Comparison of ENCODE assay signal across 8 mouse cellular contexts in the genomic region with DNA sequence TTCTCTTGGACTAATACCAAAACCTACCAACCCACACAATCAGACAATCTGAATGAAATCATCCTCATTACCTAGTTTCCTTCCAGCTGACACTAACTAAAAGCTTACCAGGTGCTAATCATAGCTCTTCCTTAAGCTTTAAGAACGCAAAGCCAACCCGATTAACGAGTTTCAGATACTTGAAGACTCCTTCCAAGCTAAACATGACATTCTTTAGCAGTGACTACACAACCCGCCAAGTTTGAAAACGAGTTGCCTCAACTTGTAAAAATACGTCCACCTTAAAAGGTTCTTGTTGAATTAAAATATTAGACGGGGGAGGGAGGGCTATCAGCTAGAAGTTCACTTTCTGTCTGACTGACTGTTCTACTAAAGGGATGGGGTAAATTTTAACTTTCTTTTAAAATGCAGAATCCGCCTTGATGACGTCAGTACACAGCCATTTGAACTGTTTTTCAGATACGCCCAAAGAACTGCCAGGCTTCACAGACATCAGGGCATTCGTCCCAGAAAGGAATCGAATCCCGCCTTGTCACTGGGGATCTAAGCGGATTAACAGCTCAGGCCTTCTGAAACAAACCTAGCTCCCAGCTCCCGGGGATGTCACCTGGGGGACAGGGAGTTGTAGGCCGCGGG. TPM values are rescaled to one million over a fixed set of nuclear protein-coding genes. Genes with fewer than 3 reads are reported as not detected.
A peak's percentile ranks its signal among the peaks of the same experiment; 100 is the strongest.
DNase-seq lines count a peak whose midpoint lies in the region; ATAC-seq and TF ChIP-seq lines count a peak whose summit lies in the region.

No protein-coding gene starts in this region.

- no peaks in the 10 kb centered on the region for H3K9me3 ChIP-seq in forebrain, embryonic 13.5 days (replicated peaks)
- H3K9me3 ChIP-seq in limb, embryonic 11.5 days (ENCODE audit: control insufficient read depth, low read length) = no peaks in the 10 kb centered on the region

- H3K36me3 ChIP-seq in forebrain, embryonic 13.5 days (ENCODE audit: poor library complexity, severe bottlenecking) = no peaks in the 10 kb centered on the region
- H3K36me3 ChIP-seq in limb, embryonic 11.5 days (ENCODE audit: control insufficient read depth, insufficient read depth, low read length) = no peaks in the 10 kb centered on the region

- H3K27ac ChIP-seq in layer of hippocampus, adult 2 months = no peak overlapping the region
- H3K27ac ChIP-seq in forebrain, embryonic 13.5 days = no peak overlapping the region
- no peak overlapping the region for H3K27ac ChIP-seq in limb, embryonic 11.5 days (replicated peaks; ENCODE audit: low read depth, low read length)

- H3K4me2 ChIP-seq in forebrain, embryonic 13.5 days = peak overlapping the region; percentile 86
- peak overlapping the region; percentile 66 for H3K4me2 ChIP-seq in limb, embryonic 11.5 days (ENCODE audit: low read depth, severe bottlenecking)

- no peak for ATAC-seq in forebrain, embryonic 13.5 days
- ATAC-seq in limb, embryonic 11.5 days (ENCODE audit: insufficient number of reproducible peaks, low FRiP score, low TSS enrichment, low read depth) = peak; percentile 45; the same call in 1 of the 2 replicates
- ATAC-seq in monocyte, adult 5-6 weeks (replicated peaks; ENCODE audit: insufficient number of reproducible peaks, low FRiP score, low TSS enrichment, poor library complexity, severe bottlenecking) = peak; percentile 18

- peaks cover 15% of the 10 kb centered on the region for H3K4me1 ChIP-seq in forebrain, embryonic 13.5 days
- H3K4me1 ChIP-seq in limb, embryonic 11.5 days (ENCODE audit: control insufficient read depth, insufficient read depth, low read length) = no peaks in the 10 kb centered on the region

- peak overlapping the region; percentile 70 for H3K4me3 ChIP-seq in layer of hippocampus, adult 2 months
- peak overlapping the region; percentile 75 for H3K4me3 ChIP-seq in forebrain, embryonic 13.5 days
- peak overlapping the region; percentile 56 for H3K4me3 ChIP-seq in limb, embryonic 11.5 days (ENCODE audit: low read depth, low read length)

- no peaks in the 10 kb centered on the region for H3K27me3 ChIP-seq in forebrain, embryonic 13.5 days
- no peaks in the 10 kb centered on the region for H3K27me3 ChIP-seq in limb, embryonic 11.5 days (ENCODE audit: control insufficient read depth, insufficient read depth, low read length)

- peak overlapping the region; percentile 70 for H3K9ac ChIP-seq in forebrain, embryonic 13.5 days
- H3K9ac ChIP-seq in limb, embryonic 11.5 days (ENCODE audit: low read length) = peak overlapping the region; percentile 72

- TF ChIP-seq CTCF in layer of hippocampus, adult 2 months (conservative IDR thresholded peaks at IDR 0.05) = no peak

- 3% methylated on average over 17 of the region's 17 CpGs for WGBS in forebrain, embryonic 13.5 days
- 4% methylated on average over 17 of the region's 17 CpGs for WGBS in limb, embryonic 11.5 days

- DNase-seq in layer of hippocampus, adult 2 months (ENCODE audit: low spot score in 2 of 2) = no peak
- DNase-seq in layer of hippocampus, adult 11-12 months (ENCODE audit: low spot score) = no peak
- peak; percentile 78 for DNase-seq in R1 (ENCODE audit: low read depth, low spot score)
- DNase-seq in limb, embryonic 11.5 days (ENCODE audit: low spot score) = no peak
- no peak for DNase-seq in ovary, adult 18-20 months (ENCODE audit: low spot score)
- no peak for DNase-seq in frontal cortex, adult 2 months (ENCODE audit: extremely low spot score in 1 of 2, low spot score in 1 of 2)

RNA-seq across cellular contexts. Expression of a gene that starts 0.6 kb away (rescaled TPM):
- total RNA-seq in layer of hippocampus, adult 2 months (2021) = 1 to 10 TPM; 4.4 to 4.6 TPM
- polyA plus RNA-seq in forebrain, embryonic 13.5 days (2015; fragmentation: Nextera tagmentation; extraction: Ambion mirVana) = 8.4 and 10.9 TPM in 2 replicates
- 12.6 and 13.8 TPM in 2 replicates for polyA plus RNA-seq in limb, embryonic 11.5 days (2014; fragmentation: Nextera tagmentation; extraction: Ambion mirVana)
- total RNA-seq in monocyte, adult 5-6 weeks (2017) = 3.7 to 5.2 TPM (median 4.3 TPM) in 3 replicates
- polyA plus RNA-seq in frontal cortex, adult 2 months (2012; rRNA removed) = 4.4 and 4.5 TPM in 2 replicates
